Mouse (Mus musculus) MEL (cell line): ENCODE results near the gene Tesc. TPM values are rescaled to one million over a fixed set of nuclear protein-coding genes. Genes with fewer than 3 reads are reported as not detected.

Source experiments
- DNase-seq: peaks from one replicate; pipeline ENCODE4 v3.0.0; 2011; ENCODE audit warnings: low read depth, low spot score
- H3K27ac ChIP-seq: 2 replicates; pipeline ENCODE4 v1.5.1; 2012; ENCODE audit warnings: low read depth, mild to moderate bottlenecking, control low read depth, low read length, moderate library complexity; ENCODE audit not compliant: control insufficient read depth
- H3K27me3 ChIP-seq, 2 experiments: fragments of 150-350 bp in 1 of 2; sonication (generic) in 1 of 2; 2 replicates each; pipeline ENCODE4 v1.6.1; 2012; ENCODE audit warnings: low read length in 2 of 2, mild to moderate bottlenecking in 2 of 2, improper control_type of control experiment in 1 of 2, moderate library complexity in 1 of 2; ENCODE audit not compliant: insufficient read depth in 2 of 2, control insufficient read depth in 1 of 2
- H3K36me3 ChIP-seq, 2 experiments: 2 replicates each; pipeline ENCODE4 v1.6.1; 2012 to 2014; ENCODE audit warnings: low read length in 2 of 2, improper control_type of control experiment in 1 of 2, inconsistent platforms in 1 of 2, mild to moderate bottlenecking in 1 of 2; ENCODE audit not compliant: insufficient read depth in 2 of 2, control insufficient read depth in 1 of 2
- H3K4me1 ChIP-seq, 2 experiments: fragments of 150-350 bp in 1 of 2; sonication (generic) in 1 of 2; 2 replicates each; pipeline ENCODE4 v1.6.1; 2012; ENCODE audit warnings: low read length in 2 of 2, improper control_type of control experiment in 1 of 2, mild to moderate bottlenecking in 1 of 2; ENCODE audit not compliant: insufficient read depth in 2 of 2, control insufficient read depth in 1 of 2
- H3K4me3 ChIP-seq, 2 experiments: fragments of 150-350 bp in 1 of 2; sonication (generic) in 1 of 2; 2 replicates each; pipeline ENCODE4 v1.5.1; 2012; ENCODE audit warnings: low read depth in 2 of 2, low read length in 2 of 2, mild to moderate bottlenecking in 2 of 2, moderate library complexity in 2 of 2, control low read depth in 1 of 2, improper control_type of control experiment in 1 of 2; ENCODE audit not compliant: control insufficient read depth in 1 of 2, insufficient read depth in 1 of 2
- H3K79me2 ChIP-seq: 2 replicates; pipeline ENCODE4 v1.6.1; 2012; ENCODE audit warnings: mild to moderate bottlenecking, low read length, moderate library complexity; ENCODE audit not compliant: control insufficient read depth, poor library complexity, insufficient read depth
- H3K9ac ChIP-seq: 2 replicates; pipeline ENCODE4 v1.6.1; 2012; ENCODE audit warnings: low read depth, mild to moderate bottlenecking, control low read depth, low read length, moderate library complexity; ENCODE audit not compliant: control insufficient read depth, poor library complexity, severe bottlenecking
- H3K9me3 ChIP-seq: fragments of 150-350 bp; sonication (generic); replicated peaks from 2 replicates; pipeline ENCODE4 v1.6.1; 2012; ENCODE audit warnings: mild to moderate bottlenecking, low read length, improper control_type of control experiment, moderate library complexity; ENCODE audit not compliant: insufficient read depth
- CHD1 ChIP-seq: IDR thresholded peaks from 2 replicates; pipeline ENCODE4 v1.6.1; 2012; ENCODE audit warnings: low read depth, mild to moderate bottlenecking, inconsistent platforms, low read length, improper control_type of control experiment
- CHD2 ChIP-seq: IDR thresholded peaks from 2 replicates; pipeline ENCODE4 v1.6.1; 2011; ENCODE audit warnings: low read length, improper control_type of control experiment
- CTCF ChIP-seq, 3 experiments: IDR thresholded peaks in 2 of 3; conservative IDR thresholded peaks in 1 of 3; 2 replicates each; pipeline ENCODE4 v1.5.1; 2011 to 2012; ENCODE audit warnings: low read length in 3 of 3, low read depth in 2 of 3, mild to moderate bottlenecking in 2 of 3, improper control_type of control experiment in 1 of 3, inconsistent platforms in 1 of 3, mixed read lengths in 1 of 3, moderate library complexity in 1 of 3; ENCODE audit not compliant: control insufficient read depth in 1 of 3, insufficient read depth in 1 of 3, poor library complexity in 1 of 3, severe bottlenecking in 1 of 3
- E2F4 ChIP-seq: IDR thresholded peaks from 2 replicates; pipeline ENCODE4 v1.6.1; 2011; ENCODE audit warnings: low read depth, low read length, improper control_type of control experiment, borderline replicate concordance
- EP300 ChIP-seq, 2 experiments: IDR thresholded peaks; 2 replicates each; pipeline ENCODE4 v1.6.1; 2011; ENCODE audit warnings: improper control_type of control experiment in 2 of 2, low read length in 2 of 2, low read depth in 1 of 2, mild to moderate bottlenecking in 1 of 2
- GABPA ChIP-seq: IDR thresholded peaks from 2 replicates; pipeline ENCODE4 v1.6.1; 2012; ENCODE audit warnings: low read depth, mild to moderate bottlenecking, inconsistent platforms, low read length, improper control_type of control experiment, moderate library complexity
- HCFC1 ChIP-seq: IDR thresholded peaks from 2 replicates; pipeline ENCODE4 v1.6.1; 2012; ENCODE audit warnings: low read depth, mild to moderate bottlenecking, inconsistent platforms, low read length, improper control_type of control experiment, moderate library complexity
- KAT2A ChIP-seq: conservative IDR thresholded peaks from 2 replicates; pipeline ENCODE4 v1.6.1; 2012; ENCODE audit warnings: low read depth, low read length, improper control_type of control experiment, inconsistent platforms
- MAX ChIP-seq: IDR thresholded peaks from 2 replicates; pipeline ENCODE4 v1.6.1; 2011; ENCODE audit warnings: low read length, improper control_type of control experiment
- MEF2A ChIP-seq: IDR thresholded peaks from 2 replicates; pipeline ENCODE4 v1.6.1; 2014; ENCODE audit warnings: low read depth, mild to moderate bottlenecking, inconsistent platforms, low read length, improper control_type of control experiment; ENCODE audit not compliant: poor library complexity, insufficient replicate concordance, severe bottlenecking; ENCODE audit errors: extremely low read depth
- MXI1 ChIP-seq: IDR thresholded peaks from 2 replicates; pipeline ENCODE4 v1.6.1; 2011; ENCODE audit warnings: mild to moderate bottlenecking, low read depth, low read length, improper control_type of control experiment
- MYB ChIP-seq: IDR thresholded peaks from 2 replicates; pipeline ENCODE4 v1.6.1; 2011; ENCODE audit warnings: mild to moderate bottlenecking, low read depth, low read length, improper control_type of control experiment
- NELFE ChIP-seq: IDR thresholded peaks from 2 replicates; pipeline ENCODE4 v1.6.1; 2011; ENCODE audit warnings: low read depth, low read length, improper control_type of control experiment
- POLR2A ChIP-seq, 2 experiments: IDR thresholded peaks; 2 replicates each; pipeline ENCODE4 v1.6.1; 2011 to 2012; ENCODE audit warnings: low read length in 2 of 2, mild to moderate bottlenecking in 2 of 2, control low read depth in 1 of 2, improper control_type of control experiment in 1 of 2, low read depth in 1 of 2, moderate library complexity in 1 of 2; ENCODE audit not compliant: control insufficient read depth in 1 of 2, insufficient read depth in 1 of 2, poor library complexity in 1 of 2
- RAD21 ChIP-seq: IDR thresholded peaks from 2 replicates; pipeline ENCODE4 v1.6.1; 2011; ENCODE audit warnings: mild to moderate bottlenecking, low read depth, low read length, improper control_type of control experiment
- SMC3 ChIP-seq: IDR thresholded peaks from 2 replicates; pipeline ENCODE4 v1.6.1; 2011; ENCODE audit warnings: low read depth, low read length, improper control_type of control experiment
- TAL1 ChIP-seq: IDR thresholded peaks from 2 replicates; pipeline ENCODE4 v1.6.1; 2012; ENCODE audit warnings: mild to moderate bottlenecking, inconsistent platforms, low read length, moderate library complexity, mixed read lengths
- TBP ChIP-seq: IDR thresholded peaks from 2 replicates; pipeline ENCODE4 v1.8.0; 2011; ENCODE audit warnings: low read depth, low read length, improper control_type of control experiment
- TCF12 ChIP-seq: IDR thresholded peaks from 2 replicates; pipeline ENCODE4 v1.6.1; 2014; ENCODE audit warnings: low read depth, mild to moderate bottlenecking, inconsistent platforms, low read length, improper control_type of control experiment, moderate library complexity
- UBTF ChIP-seq: IDR thresholded peaks from 2 replicates; pipeline ENCODE4 v1.6.1; 2012; ENCODE audit warnings: low read depth, mild to moderate bottlenecking, inconsistent platforms, low read length, improper control_type of control experiment, moderate library complexity, borderline replicate concordance; ENCODE audit not compliant: insufficient read depth
- USF1 ChIP-seq: IDR thresholded peaks from 2 replicates; pipeline ENCODE4 v1.6.1; 2014; ENCODE audit warnings: low read depth, mild to moderate bottlenecking, inconsistent platforms, low read length, improper control_type of control experiment, moderate library complexity
- USF2 ChIP-seq, 2 experiments: IDR thresholded peaks; 2 replicates each; pipeline ENCODE4 v1.6.1; 2011 to 2012; ENCODE audit warnings: improper control_type of control experiment in 2 of 2, low read length in 2 of 2, borderline replicate concordance in 1 of 2, inconsistent platforms in 1 of 2, low read depth in 1 of 2, mild to moderate bottlenecking in 1 of 2; ENCODE audit not compliant: insufficient read depth in 1 of 2
- ZC3H11A ChIP-seq: IDR thresholded peaks from 2 replicates; pipeline ENCODE4 v1.6.1; 2012; ENCODE audit warnings: low read depth, mild to moderate bottlenecking, inconsistent platforms, low read length, improper control_type of control experiment
- ZMIZ1 ChIP-seq: IDR thresholded peaks from 2 replicates; pipeline ENCODE4 v1.6.1; 2012; ENCODE audit warnings: low read depth, mild to moderate bottlenecking, inconsistent platforms, low read length, improper control_type of control experiment, moderate library complexity
- ZNF384 ChIP-seq: IDR thresholded peaks from 2 replicates; pipeline ENCODE4 v1.6.1; 2012; ENCODE audit warnings: low read depth, mild to moderate bottlenecking, inconsistent platforms, low read length, improper control_type of control experiment
- polyA plus RNA-seq, 2 experiments: library from polyadenylated mRNA; stranded (reverse) in 1 of 2; unstranded in 1 of 2; fragments of >175 nt in 1 of 2; fragments of >200 nt in 1 of 2; gene quantifications; 2 replicates each; pipeline versions ENCODE4 v1.2.1 to v1.2.4; 2012; ENCODE audit warnings: low replicate concordance in 2 of 2, low read depth in 1 of 2; ENCODE audit not compliant: insufficient read length in 2 of 2, insufficient read depth in 1 of 2, missing spikeins in 1 of 2
- total RNA-seq: library from RNA; depleted of rRNA; stranded (reverse); fragments of 300-350 nt; gene quantifications from 2 replicates; pipeline ENCODE4 v1.2.3, GENCODE M21; 2012

Tesc gene
- total and polyA plus RNA-seq, 3 experiments, result 0.07 TPM; not detected in 2

GRCm38 (mm10) chr5:118067572-118067971, 40.0 kb downstream of the Tesc start:
- H3K36me3 ChIP-seq, result no peaks in the 10 kb centered on the region; a peak in 1 of 4 replicates
- no peaks in the 10 kb centered on the region for H3K79me2 ChIP-seq
- no peaks in the 10 kb centered on the region for H3K9me3 ChIP-seq
- H3K4me3 ChIP-seq, result no peak overlapping the region
- no peak overlapping the region for H3K27ac ChIP-seq
- no peaks in the 10 kb centered on the region for H3K27me3 ChIP-seq
- H3K4me1 ChIP-seq, result no peaks in the 10 kb centered on the region
- DNase-seq, result peak; percentile 16
- H3K9ac ChIP-seq, result no peak overlapping the region
- TF ChIP-seq USF1, result no peak
- no peak for TF ChIP-seq TBP
- no peak for TF ChIP-seq ZMIZ1
- TF ChIP-seq UBTF, result no peak
- TF ChIP-seq SMC3, result no peak
- no peak for TF ChIP-seq KAT2A
- no peak for TF ChIP-seq MAX
- TF ChIP-seq HCFC1, result no peak
- TF ChIP-seq NELFE, result no peak
- TF ChIP-seq ZC3H11A, result no peak
- TF ChIP-seq MXI1, result no peak
- TF ChIP-seq TCF12, result no peak
- TF ChIP-seq RAD21, result no peak
- TF ChIP-seq CHD1, result no peak
- TF ChIP-seq EP300 (IDR thresholded peaks at IDR 0.05; ENCODE audit: low read depth in 1 of 2, low read length in 2 of 2), result no peak
- no peak for TF ChIP-seq TAL1
- no peak for TF ChIP-seq CHD2

GRCm38 (mm10) chr5:118067984-118068494, 40.5 kb downstream of the Tesc start:
- no peaks in the 10 kb centered on the region for H3K4me1 ChIP-seq
- H3K4me3 ChIP-seq, result no peak overlapping the region
- H3K9ac ChIP-seq, result no peak overlapping the region
- H3K79me2 ChIP-seq, result no peaks in the 10 kb centered on the region
- no peaks in the 10 kb centered on the region for H3K27me3 ChIP-seq
- H3K27ac ChIP-seq, result no peak overlapping the region
- TF ChIP-seq E2F4, result no peak
- no peak for TF ChIP-seq USF1
- no peak for TF ChIP-seq ZC3H11A
- no peak for TF ChIP-seq USF2 (IDR thresholded peaks at IDR 0.05; ENCODE audit: borderline replicate concordance in 1 of 2, insufficient read depth in 1 of 2, low read depth in 1 of 2, low read length in 2 of 2)
- TF ChIP-seq POLR2A (IDR thresholded peaks at IDR 0.05; ENCODE audit: control insufficient read depth in 1 of 2, insufficient read depth in 1 of 2, low read depth in 1 of 2, low read length in 2 of 2, poor library complexity in 1 of 2), result no peak
- no peak for TF ChIP-seq GABPA
- TF ChIP-seq MAX, result no peak
- TF ChIP-seq TAL1, result no peak
- TF ChIP-seq ZNF384, result no peak
- TF ChIP-seq SMC3, result no peak
- no peak for TF ChIP-seq TBP
- no peak for TF ChIP-seq MYB
- no peak for TF ChIP-seq MEF2A
- TF ChIP-seq CTCF (IDR thresholded peaks at IDR 0.05 in 2 of 3, conservative IDR thresholded peaks at IDR 0.05 in 1 of 3; ENCODE audit: control insufficient read depth in 1 of 3, insufficient read depth in 1 of 3, low read depth in 2 of 3, low read length in 3 of 3, poor library complexity in 1 of 3, severe bottlenecking in 1 of 3), result no peak
- TF ChIP-seq NELFE, result no peak
- no peak for TF ChIP-seq ZMIZ1
- H3K9me3 ChIP-seq, result no peaks in the 10 kb centered on the region
- DNase-seq, result no peak
- no peaks in the 10 kb centered on the region; a peak in 1 of 4 replicates for H3K36me3 ChIP-seq
